Mouse (Mus musculus): ENCODE measurements at regions not wholly inside any gene's neighbourhood (a gene's known extent, or its start where the extent isn't known, plus 50 kb on each side); places are given as distances from the start of the nearest gene placed in this dataset.

GRCm38 (mm10) chr10:8023741-8024140, 67.7 kb upstream of the Tab2 start:
- DNase-seq, result no peak
- intact Hi-C loops (cut with DNase I), result no loop called here

DNA sequence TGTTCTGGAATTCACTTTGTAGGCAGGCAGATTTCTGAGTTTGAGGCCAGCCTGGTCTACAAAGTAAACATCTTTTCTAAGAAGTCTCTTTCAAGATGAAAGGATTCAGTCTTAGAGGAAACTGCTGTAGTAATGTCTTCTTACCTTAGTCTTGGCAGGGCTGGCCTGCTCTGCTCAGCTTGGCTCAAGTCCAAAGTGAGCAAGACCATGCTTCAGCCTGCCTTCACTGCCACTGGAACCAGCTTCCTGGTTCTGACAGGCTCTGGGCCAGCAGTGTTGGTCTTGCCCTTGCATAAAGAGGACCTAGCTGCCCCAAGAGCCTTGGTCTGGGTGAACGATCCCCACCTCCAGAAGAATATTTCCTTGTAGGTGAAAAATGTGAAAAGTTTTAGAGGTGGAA, 65.9 kb upstream of the Tab2 start:
- DNase-seq, result no peak
- intact Hi-C loops (cut with DNase I), result no loop called here

DNA sequence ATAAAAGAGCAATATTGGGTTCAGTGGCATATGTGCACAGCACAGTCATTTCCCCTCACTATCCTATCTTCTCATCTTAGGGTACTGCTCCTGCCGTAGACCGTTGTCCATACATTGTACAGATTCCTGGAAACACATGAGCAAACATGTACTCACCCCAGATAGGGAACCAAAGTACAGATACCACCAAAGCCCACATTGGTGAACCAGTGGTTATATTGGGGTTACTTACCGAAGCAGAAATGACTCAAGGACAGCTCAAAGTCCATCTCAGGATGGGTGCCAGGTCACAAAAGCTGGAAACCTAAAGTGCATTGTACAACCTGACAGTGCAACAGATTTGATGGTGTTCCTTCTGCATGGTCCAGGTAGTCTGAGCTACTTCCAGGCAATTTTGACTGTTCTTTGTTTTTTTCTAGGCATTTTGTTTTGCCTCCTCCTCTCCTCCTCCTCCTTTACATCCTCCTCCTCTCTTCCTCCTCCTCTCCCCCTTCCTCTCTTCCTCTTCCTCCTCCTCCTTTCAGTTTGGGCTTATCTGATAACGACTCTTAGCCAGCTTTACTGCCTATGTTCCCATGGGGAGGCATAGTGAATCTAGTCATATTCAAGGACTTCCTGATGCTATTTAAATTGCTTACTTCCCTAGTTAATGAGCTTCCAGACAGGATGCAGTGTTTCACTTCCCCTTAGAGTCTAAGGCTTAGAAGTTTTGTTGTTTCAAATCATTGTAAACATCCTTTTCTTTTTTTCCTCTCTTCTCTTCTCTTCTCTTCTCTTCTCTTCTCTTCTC, 65.1 kb upstream of the Tab2 start:
- intact Hi-C loops (cut with DNase I), result no loop called here
- no peak for DNase-seq

GRCm38 (mm10) chr10:8020113-8020512, 64.1 kb upstream of the Tab2 start:
- no peak for DNase-seq
- intact Hi-C loops (cut with DNase I), result no loop called here

GRCm38 (mm10) chr10:8018229-8019026, 62.4 kb upstream of the Tab2 start:
- intact Hi-C loops (cut with DNase I), result no loop called here
- no peak for DNase-seq

- intact Hi-C loops (cut with DNase I), result no loop called here
- DNase-seq, result no peak
Measured at GRCm38 (mm10) chr10:8016741-8017140, 60.7 kb upstream of the Tab2 start.

GRCm38 (mm10) chr10:8011744-8012143, 55.7 kb upstream of the Tab2 start:
- no peak for DNase-seq
- intact Hi-C loops (cut with DNase I), result no loop called here

GRCm38 (mm10) chr10:8011138-8011537, 55.1 kb upstream of the Tab2 start:
- intact Hi-C loops (cut with DNase I), result no loop called here
- DNase-seq, result no peak

GRCm38 (mm10) chr10:8009855-8010254, 53.8 kb upstream of the Tab2 start:
- DNase-seq, result no peak
- intact Hi-C loops (cut with DNase I), result no loop called here

- DNase-seq, result no peak
- intact Hi-C loops (cut with DNase I), result no loop called here
Measured at GRCm38 (mm10) chr10:8007990-8008368, 51.9 kb upstream of the Tab2 start.

DNA sequence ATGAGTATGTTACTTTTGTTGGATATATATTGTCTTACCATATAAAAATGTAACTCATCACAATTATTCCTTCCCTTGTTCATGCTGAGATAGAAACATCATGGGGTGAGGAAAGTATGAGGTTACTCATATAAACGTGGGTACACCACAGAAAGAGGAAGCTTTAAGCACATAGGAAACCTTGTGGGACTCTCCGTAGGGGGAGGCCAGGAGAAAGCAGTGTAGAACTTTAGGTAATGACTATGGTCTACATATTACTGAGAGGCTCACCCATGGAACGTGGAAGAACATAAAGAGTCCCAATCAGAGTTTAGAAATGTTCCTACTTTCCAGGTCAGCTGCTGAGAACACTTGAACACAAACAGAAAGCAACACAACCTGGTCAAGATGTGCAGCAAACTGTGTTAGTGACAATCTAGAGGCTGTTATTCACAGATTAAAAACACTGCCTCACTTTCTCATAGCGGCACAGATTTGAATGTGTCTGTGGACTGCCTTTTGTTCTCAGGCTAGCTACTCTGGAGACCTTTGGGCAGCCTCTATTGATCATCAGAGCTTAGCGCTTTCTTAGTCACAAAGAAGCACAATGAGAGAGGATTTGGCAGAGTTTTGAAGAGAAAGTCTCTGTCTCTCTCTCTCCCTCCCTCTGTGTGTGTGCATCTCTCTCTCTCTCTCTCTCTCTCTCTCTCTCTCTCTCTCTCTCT, 51.4 kb upstream of the Tab2 start:
- no peak for DNase-seq
- intact Hi-C loops (cut with DNase I), result no loop called here

All from heart, postnatal 10 days (tissue).